Mouse (Mus musculus) limb, embryonic 11.5 days (tissue): ENCODE measurements around the gene Plxna1. TPM values are rescaled to one million over a fixed set of nuclear protein-coding genes. Genes with fewer than 3 reads are reported as not detected.
A peak's percentile ranks its signal among the peaks of the same experiment; 100 is the strongest.

Experiments used
- ATAC-seq: fragments of 200-750 bp; cut with Nextera tagmentation; 2 replicates; pipeline ENCODE4 v1.8.0; 2017; ENCODE audit warnings: low read depth; ENCODE audit not compliant: insufficient number of reproducible peaks, low FRiP score, low TSS enrichment
- DNase-seq: peaks from one replicate; pipeline ENCODE4 v3.0.0-alpha.2; 2015; ENCODE audit warnings: low spot score
- H3K27ac ChIP-seq: fragments of 300-500 bp; sonication (generic); replicated peaks from 2 replicates; pipeline ENCODE4 v1.5.1; 2014; ENCODE audit warnings: low read depth, mild to moderate bottlenecking, low read length
- H3K27me3 ChIP-seq: fragments of 300-500 bp; sonication (generic); 2 replicates; pipeline ENCODE4 v1.6.1; 2014; ENCODE audit warnings: mild to moderate bottlenecking, low read length, mixed read lengths; ENCODE audit not compliant: control insufficient read depth, insufficient read depth
- H3K36me3 ChIP-seq: fragments of 300-500 bp; sonication (generic); 2 replicates; pipeline ENCODE4 v1.6.1; 2014; ENCODE audit warnings: mild to moderate bottlenecking, low read length, moderate library complexity, mixed read lengths; ENCODE audit not compliant: control insufficient read depth, insufficient read depth
- H3K4me1 ChIP-seq: fragments of 300-500 bp; sonication (generic); 2 replicates; pipeline ENCODE4 v1.6.1; 2014; ENCODE audit warnings: low read length, mixed read lengths; ENCODE audit not compliant: control insufficient read depth, insufficient read depth
- H3K4me2 ChIP-seq: fragments of 300-500 bp; sonication (generic); 2 replicates; pipeline ENCODE4 v1.6.1; 2014; ENCODE audit warnings: low read depth, mild to moderate bottlenecking, moderate library complexity; ENCODE audit not compliant: severe bottlenecking
- H3K4me3 ChIP-seq: fragments of 300-500 bp; sonication (generic); 2 replicates; pipeline ENCODE4 v1.5.1; 2014; ENCODE audit warnings: low read depth, low read length
- H3K9ac ChIP-seq: fragments of 300-500 bp; sonication (generic); 2 replicates; pipeline ENCODE4 v1.6.1; 2014; ENCODE audit warnings: mild to moderate bottlenecking, low read length
- H3K9me3 ChIP-seq: fragments of 300-500 bp; sonication (generic); 2 replicates; pipeline ENCODE4 v1.6.1; 2016; ENCODE audit warnings: low read length; ENCODE audit not compliant: control insufficient read depth
- WGBS: fragments of 180-500 bp; shearing (Covaris S2); extraction: QIAGEN DNeasy Blood & Tissue Kit; methylation state at CpG from one replicate; pipeline ENCODE4 v1.1.7; 2014; 5-methylcytosine and 5-hydroxymethylcytosine counted together
- polyA plus RNA-seq: library from polyadenylated mRNA; unstranded; fragments of >200 nt; fragmentation: Nextera tagmentation; extraction: Ambion mirVana; gene quantifications from 2 replicates; pipeline ENCODE4 v1.2.1, GENCODE M21; 2014

The Plxna1 gene
- polyA plus RNA-seq, 1 experiment from 2014 or later, result 21.0 TPM

DNA sequence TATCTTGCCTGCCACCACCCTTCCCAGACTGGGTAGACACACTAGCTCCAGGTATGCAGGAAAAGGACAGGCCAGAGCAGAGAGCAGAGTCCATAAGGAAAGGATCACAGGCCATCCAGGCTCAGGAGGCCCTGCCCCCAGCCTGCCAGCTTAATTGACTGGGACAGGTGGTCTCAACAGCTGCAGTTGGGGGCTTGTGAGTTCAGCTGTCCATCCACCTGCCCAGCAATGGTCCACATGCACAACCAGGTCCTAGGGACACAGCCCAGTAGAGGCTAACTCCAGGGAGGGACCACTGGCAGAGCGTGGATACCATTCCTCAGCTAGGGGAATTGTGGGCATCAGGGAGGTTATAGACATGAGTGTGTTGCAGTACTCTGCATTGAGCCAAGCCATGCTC is 16.6 kb downstream of the Plxna1 start:
- no peak overlapping the region for H3K4me2 ChIP-seq
- peak overlapping the region; percentile 87 for H3K27ac ChIP-seq
- H3K4me1 ChIP-seq, result peaks cover 22% of the 10 kb centered on the region
- H3K9me3 ChIP-seq, result no peaks in the 10 kb centered on the region
- ATAC-seq (no peak), DNase-seq (peak; percentile 39)
- no peaks in the 10 kb centered on the region for H3K27me3 ChIP-seq
- no peak overlapping the region for H3K9ac ChIP-seq
- H3K4me3 ChIP-seq, result no peak overlapping the region
- peaks cover 9% of the 10 kb centered on the region for H3K36me3 ChIP-seq
- 83% methylated on average over 1 of the region's 1 CpGs for WGBS

DNA sequence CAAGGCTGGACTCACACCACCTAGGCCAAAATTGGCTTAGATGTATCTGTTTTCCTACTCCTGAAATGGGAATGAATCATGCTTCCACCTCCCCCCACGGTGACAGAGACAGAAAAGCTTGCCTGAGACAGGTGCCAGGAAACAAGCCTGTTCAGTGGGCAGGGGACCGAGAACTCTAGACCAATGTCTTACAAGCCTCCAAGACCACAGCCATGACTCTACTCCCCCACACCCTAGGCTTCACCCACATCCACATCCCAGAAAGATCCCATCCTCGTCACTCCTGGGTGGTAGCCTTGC is 17.0 kb downstream of the Plxna1 start:
- Histone ChIP-seq H3K36me3 (peaks cover 5% of the 10 kb centered on the region), H3K27me3 (no peaks in the 10 kb centered on the region), H3K4me1 (peaks cover 22% of the 10 kb centered on the region), H3K9me3 (no peaks in the 10 kb centered on the region), H3K27ac (peak overlapping the region; percentile 87), H3K4me2 (peak overlapping the region; percentile 17; the same call in 1 of the 2 replicates), H3K9ac (no peak overlapping the region), H3K4me3 (no peak overlapping the region)
- ATAC-seq (no peak), DNase-seq (no peak)
- WGBS, result 64% methylated on average over 3 of the region's 3 CpGs

DNA sequence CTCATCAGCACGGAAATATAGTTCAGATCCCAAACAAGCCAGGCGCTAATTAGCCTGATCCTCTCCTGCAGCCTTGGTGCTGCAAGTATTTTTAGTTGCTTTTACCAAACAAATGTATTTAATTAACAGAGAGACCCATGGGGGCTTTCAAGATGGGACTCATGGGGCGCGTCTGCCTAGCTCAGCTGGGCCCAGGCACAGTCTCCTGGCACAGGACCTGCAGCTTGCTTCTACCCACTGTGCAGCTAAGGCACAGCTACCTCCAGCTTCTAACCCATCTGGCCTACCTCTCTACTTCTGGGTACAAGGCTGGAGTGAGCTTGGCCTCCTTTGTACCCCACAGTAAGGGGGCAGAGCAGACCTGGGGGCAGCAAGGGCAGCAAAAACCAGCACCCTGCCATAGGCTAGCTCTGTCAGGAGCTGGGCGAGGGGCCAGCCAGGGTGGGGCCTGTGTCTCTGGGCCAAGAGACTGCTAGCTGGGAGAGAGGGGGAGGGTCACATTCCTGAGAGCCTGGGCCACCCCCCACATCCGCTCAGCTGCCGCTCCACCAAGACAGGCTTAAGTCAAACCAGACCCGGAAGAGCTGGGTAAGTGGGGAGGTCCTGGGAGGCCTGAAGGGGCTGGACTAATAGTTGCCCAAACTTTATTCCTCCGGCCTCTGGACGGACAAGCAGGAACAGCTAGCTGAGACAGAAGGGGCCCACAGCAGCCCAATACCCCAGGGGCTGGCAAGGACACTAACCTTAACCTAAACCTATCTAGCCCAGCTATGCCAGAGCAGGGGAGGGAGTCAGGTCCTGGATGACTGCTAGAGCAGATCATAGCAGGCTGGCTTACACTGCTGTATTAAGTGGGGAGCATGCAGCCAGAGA is 17.6 kb downstream of the Plxna1 start:
- H3K27me3 ChIP-seq, result no peaks in the 10 kb centered on the region
- ATAC-seq (peak; percentile 90), DNase-seq (peak; percentile 81)
- peaks cover 5% of the 10 kb centered on the region for H3K36me3 ChIP-seq
- H3K27ac ChIP-seq, result peak overlapping the region; percentile 87
- no peak overlapping the region for H3K4me3 ChIP-seq
- H3K9me3 ChIP-seq, result no peaks in the 10 kb centered on the region
- H3K9ac ChIP-seq, result peak overlapping the region; percentile 43
- peak overlapping the region; percentile 29 for H3K4me2 ChIP-seq
- WGBS, result 16% methylated on average over 10 of the region's 10 CpGs
- H3K4me1 ChIP-seq, result peaks cover 22% of the 10 kb centered on the region

DNA sequence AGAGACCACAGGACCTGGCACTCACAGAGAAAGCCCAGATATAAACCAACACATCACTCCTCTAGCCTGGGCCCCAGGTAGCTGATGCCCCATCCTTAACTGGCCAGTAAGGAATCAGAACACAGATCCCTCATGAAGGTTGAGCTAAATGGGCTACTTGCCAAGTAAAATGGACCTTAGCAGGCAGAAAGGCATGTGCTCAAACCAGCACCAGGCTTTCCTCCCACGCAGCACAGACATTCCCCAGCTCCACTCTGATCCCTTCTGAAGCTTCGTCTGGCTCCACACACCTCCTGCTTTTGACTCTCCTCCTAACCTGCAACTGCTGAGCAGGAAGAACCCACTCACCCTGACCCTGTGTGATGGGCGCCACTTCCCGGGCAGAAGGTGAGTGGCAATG is 20.4 kb downstream of the Plxna1 start:
- Histone ChIP-seq H3K4me3 (no peak overlapping the region), H3K4me2 (no peak overlapping the region), H3K9ac (no peak overlapping the region), H3K27me3 (no peaks in the 10 kb centered on the region), H3K4me1 (peaks cover 22% of the 10 kb centered on the region), H3K36me3 (peaks cover 8% of the 10 kb centered on the region; the same call in 1 of the 2 replicates), H3K27ac (no peak overlapping the region), H3K9me3 (no peaks in the 10 kb centered on the region)
- no peak for DNase-seq
- WGBS, result 87% methylated on average over 4 of the region's 4 CpGs
- ATAC-seq, result no peak

DNA sequence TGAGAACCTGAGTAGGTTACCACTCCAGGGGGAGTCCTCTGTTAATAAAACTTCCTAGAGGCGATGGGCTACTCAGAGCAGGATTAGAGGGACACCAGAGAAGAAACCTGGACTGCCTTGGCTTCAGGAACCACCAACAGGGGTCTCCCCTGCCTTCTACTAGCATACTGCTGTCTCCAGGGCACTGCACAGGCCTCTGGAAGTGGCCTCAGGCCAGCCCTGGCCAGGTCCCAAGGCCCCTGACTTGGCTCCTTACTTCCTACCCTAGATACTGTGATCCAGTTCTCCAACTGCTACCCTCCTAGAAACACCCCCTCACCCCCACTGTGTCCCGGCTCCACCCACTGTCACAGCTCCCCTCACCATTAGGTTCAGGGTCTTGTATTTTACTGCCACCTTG is 23.0 kb downstream of the Plxna1 start:
- 92% methylated on average over 2 of the region's 2 CpGs for WGBS
- Histone ChIP-seq H3K27ac (no peak overlapping the region), H3K4me1 (peaks cover 6% of the 10 kb centered on the region), H3K4me3 (no peak overlapping the region), H3K9ac (no peak overlapping the region), H3K36me3 (peaks cover 18% of the 10 kb centered on the region), H3K4me2 (no peak overlapping the region), H3K27me3 (no peaks in the 10 kb centered on the region), H3K9me3 (no peaks in the 10 kb centered on the region)
- no peak for DNase-seq
- ATAC-seq, result no peak

DNA sequence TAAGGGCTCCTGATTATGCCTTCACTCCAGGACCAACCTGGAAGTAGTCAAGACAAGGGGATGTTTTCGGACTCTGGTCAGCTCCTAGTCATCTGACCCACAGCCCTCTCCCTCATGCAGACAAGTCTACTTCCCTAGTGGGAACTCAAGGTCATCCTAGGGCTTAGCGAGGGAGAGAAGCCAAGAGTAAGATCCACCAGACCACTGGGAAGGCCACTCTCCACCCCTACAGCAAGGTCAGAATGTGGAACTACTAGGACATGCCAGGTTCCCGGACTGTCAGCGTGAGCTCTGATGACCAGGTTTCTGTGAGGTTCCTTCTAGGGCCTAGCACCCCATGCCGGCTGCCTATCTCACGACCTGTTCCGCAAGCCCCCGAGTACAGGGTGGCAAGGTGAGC is 23.7 kb downstream of the Plxna1 start:
- Histone ChIP-seq H3K4me3 (no peak overlapping the region), H3K4me2 (no peak overlapping the region), H3K9ac (no peak overlapping the region), H3K9me3 (no peaks in the 10 kb centered on the region), H3K27me3 (no peaks in the 10 kb centered on the region), H3K27ac (no peak overlapping the region), H3K36me3 (peaks cover 18% of the 10 kb centered on the region), H3K4me1 (no peaks in the 10 kb centered on the region)
- ATAC-seq, result no peak
- WGBS, result 94% methylated on average over 8 of the region's 8 CpGs
- DNase-seq, result no peak

DNA sequence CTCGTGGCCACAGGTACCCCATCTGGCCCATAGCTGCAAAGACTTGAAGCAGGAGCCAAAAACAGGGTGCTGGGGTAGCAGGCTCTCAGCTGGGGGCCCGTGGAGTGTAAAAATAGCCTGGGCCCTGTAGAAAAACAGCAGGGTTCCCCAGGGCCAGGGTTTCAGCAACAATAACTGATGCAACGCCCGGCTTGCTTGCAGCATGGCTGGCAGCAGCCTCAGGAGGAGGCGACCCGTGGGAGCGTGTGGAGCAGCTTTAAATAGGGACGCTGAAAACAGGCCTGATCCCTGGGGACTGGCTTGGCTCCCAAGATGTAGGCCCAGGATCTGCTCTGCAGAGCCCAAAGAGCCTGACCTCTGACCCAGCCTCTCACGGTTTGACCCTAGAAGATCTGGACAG is 24.8 kb downstream of the Plxna1 start:
- no peak for ATAC-seq
- Histone ChIP-seq H3K27me3 (no peaks in the 10 kb centered on the region), H3K4me2 (no peak overlapping the region), H3K4me3 (no peak overlapping the region), H3K9ac (no peak overlapping the region), H3K27ac (no peak overlapping the region), H3K36me3 (peaks cover 20% of the 10 kb centered on the region), H3K4me1 (no peaks in the 10 kb centered on the region), H3K9me3 (no peaks in the 10 kb centered on the region)
- WGBS, result 88% methylated on average over 9 of the region's 9 CpGs
- DNase-seq, result no peak

DNA sequence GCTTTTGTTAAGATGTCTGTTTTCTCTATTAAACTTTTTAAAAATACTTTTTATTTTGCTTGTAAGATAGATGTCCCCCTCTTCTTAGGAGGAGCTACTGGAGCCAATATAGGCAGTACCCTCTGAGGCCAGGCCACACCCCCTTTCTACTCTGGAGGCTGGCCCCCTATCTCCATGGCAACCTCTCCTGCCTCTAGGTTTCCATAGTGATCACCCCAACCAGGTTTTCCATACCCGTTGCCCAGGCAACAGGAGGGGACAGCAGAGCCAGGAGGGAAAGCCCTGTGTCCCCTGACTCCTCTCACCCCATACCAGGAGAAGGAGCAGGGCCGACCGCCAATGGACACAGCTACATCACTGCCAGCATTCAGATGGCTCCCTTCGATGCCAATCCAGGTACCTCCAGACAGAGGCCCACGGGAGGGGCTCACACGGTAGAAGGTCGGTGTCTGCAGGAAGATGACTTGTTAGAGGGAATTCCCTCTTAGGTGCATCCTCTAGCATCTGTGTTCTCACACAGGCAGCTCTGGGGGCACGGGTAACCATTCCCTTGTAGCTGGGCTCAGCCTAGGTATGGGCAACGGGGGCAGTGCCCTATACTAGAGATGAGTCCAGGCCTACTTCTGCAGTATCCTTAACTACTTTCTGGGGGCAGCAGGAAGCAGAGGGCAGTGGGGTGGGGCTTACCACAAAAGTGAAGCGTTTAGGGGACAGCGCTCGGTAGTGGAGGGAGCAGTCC is 28.3 kb downstream of the Plxna1 start:
- Histone ChIP-seq H3K9ac (no peak overlapping the region), H3K36me3 (peaks cover 20% of the 10 kb centered on the region), H3K27ac (no peak overlapping the region), H3K27me3 (no peaks in the 10 kb centered on the region), H3K4me1 (no peaks in the 10 kb centered on the region), H3K4me2 (no peak overlapping the region), H3K9me3 (no peaks in the 10 kb centered on the region), H3K4me3 (no peak overlapping the region)
- WGBS, result 86% methylated on average over 12 of the region's 12 CpGs
- ATAC-seq (peak; percentile 57; the same call in 1 of the 2 replicates), DNase-seq (peak; percentile 42)
